Mouse (Mus musculus) forebrain, embryonic 11.5 days (tissue): Measurements from ENCODE around the gene Parm1. TPM values are rescaled to one million over a fixed set of nuclear protein-coding genes. Genes with fewer than 3 reads are reported as not detected.

Experiments
- ATAC-seq: fragments of 200-750 bp; cut with Nextera tagmentation; replicated peaks from 2 replicates; pipeline ENCODE4 v1.8.0; 2017; ENCODE audit warnings: moderate TSS enrichment; ENCODE audit not compliant: low FRiP score
- DNase-seq: peaks from one replicate; pipeline ENCODE4 v3.0.0-alpha.2; 2017; ENCODE audit warnings: low spot score
- H3K27ac ChIP-seq: fragments of 300-500 bp; sonication (generic); 2 replicates; pipeline ENCODE4 v1.5.1; 2014; ENCODE audit warnings: low read depth, low read length
- H3K27me3 ChIP-seq: fragments of 300-500 bp; sonication (generic); 2 replicates; pipeline ENCODE4 v1.6.1; 2014; ENCODE audit warnings: mild to moderate bottlenecking, low read length, mixed read lengths; ENCODE audit not compliant: control insufficient read depth, insufficient read depth
- H3K36me3 ChIP-seq: fragments of 300-500 bp; sonication (generic); 2 replicates; pipeline ENCODE4 v1.6.1; 2014; ENCODE audit warnings: mild to moderate bottlenecking, low read length, moderate library complexity, mixed read lengths; ENCODE audit not compliant: control insufficient read depth, insufficient read depth
- H3K4me1 ChIP-seq: fragments of 300-500 bp; sonication (generic); replicated peaks from 2 replicates; pipeline ENCODE4 v1.6.1; 2014; ENCODE audit warnings: low read length, mixed read lengths; ENCODE audit not compliant: control insufficient read depth, insufficient read depth
- H3K4me2 ChIP-seq: fragments of 300-500 bp; sonication (generic); 2 replicates; pipeline ENCODE4 v1.6.1; 2014; ENCODE audit warnings: low read depth, mild to moderate bottlenecking, low read length, moderate library complexity, mixed read lengths; ENCODE audit not compliant: severe bottlenecking
- H3K4me3 ChIP-seq: fragments of 300-500 bp; sonication (generic); 2 replicates; pipeline ENCODE4 v1.5.1; 2014; ENCODE audit warnings: low read depth, low read length
- H3K9ac ChIP-seq: fragments of 300-500 bp; sonication (generic); 2 replicates; pipeline ENCODE4 v1.6.1; 2014; ENCODE audit warnings: low read length
- H3K9me3 ChIP-seq: fragments of 300-500 bp; sonication (generic); 2 replicates; pipeline ENCODE4 v1.6.1; 2016; ENCODE audit warnings: low read length, mixed read lengths; ENCODE audit not compliant: control insufficient read depth
- WGBS: fragments of 180-500 bp; shearing (Covaris S2); extraction: QIAGEN DNeasy Blood & Tissue Kit; methylation state at CpG from one replicate; pipeline ENCODE4 v1.1.7; 2014; 5-methylcytosine and 5-hydroxymethylcytosine counted together
- polyA plus RNA-seq: library from polyadenylated mRNA; unstranded; fragments of >200 nt; fragmentation: Nextera tagmentation; extraction: Ambion mirVana; gene quantifications from 2 replicates; pipeline ENCODE4 v1.2.1, GENCODE M21; 2014

Parm1 gene
- polyA plus RNA-seq, 1 experiment from 2014 or later, result 12.1 TPM

GRCm38 (mm10) chr5:91653061-91653915, 135.9 kb downstream of the Parm1 start:
- ATAC-seq, result peak; percentile 73; the same call in 1 of the 2 replicates
- no peaks in the 10 kb centered on the region for H3K27me3 ChIP-seq
- H3K4me3 ChIP-seq, result no peak overlapping the region
- no peak for DNase-seq
- no peak overlapping the region for H3K4me2 ChIP-seq
- no peak overlapping the region for H3K27ac ChIP-seq
- no peak overlapping the region for H3K9ac ChIP-seq
- H3K9me3 ChIP-seq, result no peaks in the 10 kb centered on the region
- WGBS, result 75% methylated on average over 14 of the region's 14 CpGs
- no peaks in the 10 kb centered on the region for H3K36me3 ChIP-seq
- H3K4me1 ChIP-seq, result no peaks in the 10 kb centered on the region

GRCm38 (mm10) chr5:91654331-91655048, 137.1 kb downstream of the Parm1 start:
- 85% methylated on average over 3 of the region's 3 CpGs for WGBS
- Histone ChIP-seq H3K27ac (no peak overlapping the region), H3K4me2 (no peak overlapping the region), H3K4me1 (no peaks in the 10 kb centered on the region), H3K4me3 (no peak overlapping the region), H3K9me3 (no peaks in the 10 kb centered on the region), H3K27me3 (no peaks in the 10 kb centered on the region), H3K36me3 (no peaks in the 10 kb centered on the region), H3K9ac (no peak overlapping the region)
- DNase-seq (no peak), ATAC-seq (no peak)

- 80% methylated on average over 3 of the region's 3 CpGs for WGBS
- Histone ChIP-seq H3K36me3 (no peaks in the 10 kb centered on the region), H3K9me3 (no peaks in the 10 kb centered on the region), H3K9ac (no peak overlapping the region), H3K27ac (no peak overlapping the region), H3K4me2 (no peak overlapping the region), H3K4me1 (no peaks in the 10 kb centered on the region), H3K27me3 (no peaks in the 10 kb centered on the region), H3K4me3 (no peak overlapping the region)
- no peak for ATAC-seq
- DNase-seq, result no peak
Measured at GRCm38 (mm10) chr5:91655263-91655662, 137.8 kb downstream of the Parm1 start.

GRCm38 (mm10) chr5:91662715-91663114, 145.3 kb downstream of the Parm1 start:
- DNase-seq (no peak), ATAC-seq (no peak)
- no peaks in the 10 kb centered on the region for H3K9me3 ChIP-seq
- H3K27ac ChIP-seq, result no peak overlapping the region
- no peak overlapping the region for H3K4me2 ChIP-seq
- H3K9ac ChIP-seq, result no peak overlapping the region
- no peak overlapping the region for H3K4me3 ChIP-seq
- H3K27me3 ChIP-seq, result no peaks in the 10 kb centered on the region
- 83% methylated on average over 1 of the region's 1 CpGs for WGBS
- no peaks in the 10 kb centered on the region for H3K4me1 ChIP-seq
- H3K36me3 ChIP-seq, result no peaks in the 10 kb centered on the region

- no peak overlapping the region for H3K27ac ChIP-seq
- ATAC-seq (no peak), DNase-seq (no peak)
- no peaks in the 10 kb centered on the region for H3K9me3 ChIP-seq
- no peak overlapping the region for H3K4me3 ChIP-seq
- 72% methylated on average over 4 of the region's 4 CpGs for WGBS
- no peaks in the 10 kb centered on the region for H3K4me1 ChIP-seq
- H3K9ac ChIP-seq, result no peak overlapping the region
- no peak overlapping the region for H3K4me2 ChIP-seq
- H3K27me3 ChIP-seq, result no peaks in the 10 kb centered on the region
- H3K36me3 ChIP-seq, result no peaks in the 10 kb centered on the region
Measured at GRCm38 (mm10) chr5:91667127-91667526, 149.7 kb downstream of the Parm1 start.

GRCm38 (mm10) chr5:91669235-91669634, 151.8 kb downstream of the Parm1 start:
- Histone ChIP-seq H3K27ac (no peak overlapping the region), H3K27me3 (no peaks in the 10 kb centered on the region), H3K9me3 (no peaks in the 10 kb centered on the region), H3K36me3 (no peaks in the 10 kb centered on the region), H3K4me3 (no peak overlapping the region), H3K9ac (no peak overlapping the region), H3K4me2 (no peak overlapping the region), H3K4me1 (no peaks in the 10 kb centered on the region)
- ATAC-seq (no peak), DNase-seq (no peak)
- WGBS, result 88% methylated on average over 4 of the region's 4 CpGs

Other genes with a start within 250 kb of the Parm1 start
- gene Btc, start 114.6 kb upstream of the Parm1 start, polyA plus RNA-seq, result not detected in 2 replicates